ENCODE assay signal across 8 mouse cellular contexts in genomic region chr5:33721541-33722265, GRCm38 (mm10). TPM values are rescaled to one million over a fixed set of nuclear protein-coding genes. Genes with fewer than 3 reads are reported as not detected.
DNase-seq lines count a peak whose midpoint lies in the region; ATAC-seq and TF ChIP-seq lines count a peak whose summit lies in the region.

Fgfr3 (plus strand) TSS chr5:33721674.

- peak; percentile 68 to 72 for DNase-seq in urinary bladder, adult 18-20 months (ENCODE audit: low spot score in 2 of 2)
- no peak for DNase-seq in urinary bladder, postnatal 10 days (ENCODE audit: low spot score)
- DNase-seq in heart, postnatal 0 days (ENCODE audit: low spot score): no peak
- DNase-seq in kidney, postnatal 14 days: peak; percentile 91
- peak; percentile 71 for DNase-seq in liver, postnatal 0 days
- DNase-seq in ovary, adult 18-20 months (ENCODE audit: low spot score): peak; percentile 50
- peak; percentile 67 to 73 for DNase-seq in urinary bladder, postnatal 36 days (ENCODE audit: low spot score in 2 of 2)

- peak within 1 kb of the TSS; percentile 78 for H3K27ac ChIP-seq in embryonic facial prominence, embryonic 15.5 days (replicated peaks)
- H3K27ac ChIP-seq in heart, postnatal 0 days (ENCODE audit: low read depth): peak within 1 kb of the TSS; percentile 7; the same call in 1 of the 2 replicates
- H3K27ac ChIP-seq in liver, postnatal 0 days (ENCODE audit: low read depth): no peak within 1 kb of the TSS

- H3K4me3 ChIP-seq in embryonic facial prominence, embryonic 15.5 days (replicated peaks): peak within 1 kb of the TSS; percentile 61
- peak within 1 kb of the TSS; percentile 80 for H3K4me3 ChIP-seq in heart, postnatal 0 days (ENCODE audit: low read depth, low read length)
- peak within 1 kb of the TSS; percentile 49 for H3K4me3 ChIP-seq in liver, postnatal 0 days (ENCODE audit: low read depth, low read length)

- WGBS in embryonic facial prominence, embryonic 15.5 days: under 1% methylated on average over 67 of the region's 73 CpGs
- under 1% methylated on average over 69 of the region's 73 CpGs for WGBS in heart, postnatal 0 days
- WGBS in liver, postnatal 0 days (ENCODE audit: insufficient replicate concordance): 3% methylated on average over 44 of the region's 73 CpGs

- peak within 1 kb of the TSS; percentile 98 for H3K4me2 ChIP-seq in embryonic facial prominence, embryonic 15.5 days (replicated peaks)
- H3K4me2 ChIP-seq in heart, postnatal 0 days (ENCODE audit: low read depth, low read length): peak within 1 kb of the TSS; percentile 96
- H3K4me2 ChIP-seq in liver, postnatal 0 days (ENCODE audit: low read depth, low read length): peak within 1 kb of the TSS; percentile 88

- H3K9ac ChIP-seq in embryonic facial prominence, embryonic 15.5 days: peak within 1 kb of the TSS; percentile 57
- H3K9ac ChIP-seq in heart, postnatal 0 days (replicated peaks; ENCODE audit: low read depth, low read length): peak within 1 kb of the TSS; percentile 62
- peak within 1 kb of the TSS; percentile 54 for H3K9ac ChIP-seq in liver, postnatal 0 days (replicated peaks)

- peaks cover 21% of the 10 kb centered on the region for H3K27me3 ChIP-seq in embryonic facial prominence, embryonic 15.5 days
- peaks cover 55% of the 10 kb centered on the region for H3K27me3 ChIP-seq in heart, postnatal 0 days (ENCODE audit: control insufficient read depth, insufficient read depth, low read length)
- H3K27me3 ChIP-seq in liver, postnatal 0 days (ENCODE audit: insufficient read depth, low read length): peaks cover 34% of the 10 kb centered on the region

- no peaks in the 10 kb centered on the region for H3K9me3 ChIP-seq in embryonic facial prominence, embryonic 15.5 days (replicated peaks)
- H3K9me3 ChIP-seq in heart, postnatal 0 days (replicated peaks; ENCODE audit: control insufficient read depth, low read length): no peaks in the 10 kb centered on the region
- no peaks in the 10 kb centered on the region for H3K9me3 ChIP-seq in liver, postnatal 0 days (ENCODE audit: low read length)

- no peaks in the 10 kb centered on the region for H3K36me3 ChIP-seq in embryonic facial prominence, embryonic 15.5 days
- no peaks in the 10 kb centered on the region for H3K36me3 ChIP-seq in heart, postnatal 0 days (replicated peaks; ENCODE audit: control insufficient read depth, insufficient read depth, low read length)
- H3K36me3 ChIP-seq in liver, postnatal 0 days (replicated peaks; ENCODE audit: insufficient read depth, low read length): no peaks in the 10 kb centered on the region

- H3K4me1 ChIP-seq in embryonic facial prominence, embryonic 15.5 days: peaks cover 61% of the 10 kb centered on the region
- peaks cover 9% of the 10 kb centered on the region; the same call in 1 of the 2 replicates for H3K4me1 ChIP-seq in heart, postnatal 0 days (ENCODE audit: control insufficient read depth, insufficient read depth)
- H3K4me1 ChIP-seq in liver, postnatal 0 days (ENCODE audit: insufficient read depth): peaks cover 16% of the 10 kb centered on the region

- no peak for TF ChIP-seq CTCF in heart, postnatal 0 days (IDR thresholded peaks at IDR 0.05; ENCODE audit: low read depth)
- no peak for TF ChIP-seq CTCF in liver, postnatal 0 days (IDR thresholded peaks at IDR 0.05; ENCODE audit: low read depth)

- no peak for TF ChIP-seq EP300 in heart, postnatal 0 days (IDR thresholded peaks at IDR 0.05; ENCODE audit: low read depth)
- TF ChIP-seq EP300 in liver, postnatal 0 days (IDR thresholded peaks at IDR 0.05; ENCODE audit: low read depth): no peak

- ATAC-seq in embryonic facial prominence, embryonic 15.5 days (ENCODE audit: insufficient number of reproducible peaks, low FRiP score, low TSS enrichment, low read depth): peak; percentile 81
- peak; percentile 72 for ATAC-seq in heart, postnatal 0 days (ENCODE audit: insufficient read depth, low read depth)
- ATAC-seq in liver, postnatal 0 days: peak; percentile 76

RNA-seq across cellular contexts. Expression of gene Fgfr3, which starts in this region (rescaled TPM):
- 32.0 and 34.6 TPM in 2 replicates for polyA plus RNA-seq in embryonic facial prominence, embryonic 15.5 days (2015; fragmentation: Nextera tagmentation; extraction: Ambion mirVana)
- total RNA-seq in heart, postnatal 0 days (2014; rRNA removed; ENCODE audit: low replicate concordance): 12.5 and 19.8 TPM in 2 replicates
- polyA plus RNA-seq in heart, postnatal 0 days (2015; fragmentation: Nextera tagmentation; extraction: Ambion mirVana): 1.4 and 2.0 TPM in 2 replicates
- polyA plus RNA-seq in liver, postnatal 0 days (2015; fragmentation: Nextera tagmentation; extraction: Ambion mirVana): 1.3 and 1.4 TPM in 2 replicates

Comparison
In these comparisons a context has a peak if more than half of its experiments do, and no peak if none do; other contexts are left out.
1. RNA of gene Fgfr3 (polyA plus RNA-seq): 32.0 to 34.6 TPM in embryonic facial prominence, embryonic 15.5 days; 1.4 to 2.0 TPM in heart, postnatal 0 days and 1.3 to 1.4 TPM in liver, postnatal 0 days; every median in the first group is over 10 times any median in the second.
2. DNase-seq: peak in urinary bladder, adult 18-20 months (2 of 2), kidney, postnatal 14 days (single experiment), liver, postnatal 0 days (single experiment), ovary, adult 18-20 months (single experiment) and urinary bladder, postnatal 36 days (2 of 2); none in urinary bladder, postnatal 10 days (single experiment) and heart, postnatal 0 days (single experiment).
3. Peak in every context shown above with its lines, with median percentiles within 50 percentile points of each other: ATAC-seq, H3K4me2 ChIP-seq, H3K4me3 ChIP-seq and H3K9ac ChIP-seq.